Mouse (Mus musculus) stomach, postnatal 0 days (tissue): Measurements from ENCODE around the gene Klk13.

ENCODE experiments used
- CTCF ChIP-seq: IDR thresholded peaks from 2 replicates; pipeline ENCODE4 v1.5.1; 2016; ENCODE audit warnings: antibody characterized with exemption, low read depth, mild to moderate bottlenecking, moderate library complexity
- EP300 ChIP-seq: optimal IDR thresholded peaks from 2 replicates; pipeline ENCODE3; 2016; ENCODE audit warnings: antibody characterized with exemption

DNA sequence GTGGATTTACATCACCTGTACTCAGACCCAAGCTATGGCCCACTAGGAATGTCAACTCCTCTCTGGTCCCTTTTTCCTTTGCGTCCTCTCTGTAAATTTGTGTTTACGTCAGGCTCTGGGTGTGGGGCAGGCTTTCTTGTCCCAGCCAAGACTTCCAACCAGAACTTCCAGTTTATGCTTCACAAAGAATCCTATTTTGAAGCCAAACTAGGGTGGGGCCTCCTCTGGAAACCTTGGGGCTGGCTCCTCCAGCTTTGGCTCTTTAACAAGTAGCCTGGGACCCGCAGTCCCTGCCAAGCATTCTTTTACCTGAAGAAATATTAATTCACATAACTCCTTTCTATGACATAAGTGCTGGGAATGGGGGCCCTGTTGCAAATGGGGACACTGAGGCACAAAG is 2.3 kb upstream of the Klk13 start:
- TF ChIP-seq EP300 = peak; percentile 41
- TF ChIP-seq CTCF = no peak
